Mouse (Mus musculus): ENCODE data around the gene Olfr301.

Gene Olfr301

GRCm38 (mm10) chr7:86403546-86403945 lies at the start of gene Olfr301:
Olfr301 (plus strand) TSS chr7:86403846.
- no peak for DNase-seq (ENCODE audit: low spot score)

- DNase-seq (ENCODE audit: low spot score): no peak
Measured at GRCm38 (mm10) chr7:86366828-86367227, 36.8 kb upstream of the Olfr301 start, which contains the start of gene Olfr305. Olfr305 (minus strand) TSS chr7:86366928.

GRCm38 (mm10) chr7:86385769-86386168 lies 17.9 kb upstream of the Olfr301 start:
- DNase-seq (ENCODE audit: low spot score): peak; percentile 4

DNA sequence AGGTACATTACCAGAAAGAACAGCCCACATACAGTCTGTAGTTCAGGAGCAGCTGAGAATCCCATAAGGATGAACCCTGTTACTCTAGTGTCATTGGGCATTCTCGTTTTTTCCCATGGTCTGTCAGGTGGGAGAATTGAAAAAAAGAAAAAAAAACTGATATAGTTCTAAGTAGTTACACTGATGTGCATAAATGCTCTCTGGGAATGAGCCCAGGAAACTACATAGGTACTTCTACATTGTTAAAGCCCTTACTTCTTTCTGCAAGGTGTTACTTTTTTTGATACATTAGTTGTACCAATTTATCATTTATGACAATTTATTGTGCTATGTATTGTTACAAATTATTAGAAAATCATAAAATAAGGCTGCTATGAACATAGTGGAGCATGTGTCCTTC lies 17.1 kb upstream of the Olfr301 start, which contains the start of gene Olfr304:
Gene Olfr304, minus strand, starts transcription at position 101 of the 400 bp plus-strand sequence.
- DNase-seq (ENCODE audit: low spot score): no peak

- no peak for DNase-seq (ENCODE audit: low spot score)
Measured at GRCm38 (mm10) chr7:86397689-86398088, 6.0 kb upstream of the Olfr301 start, which contains the start of gene Olfr303. Olfr303 (minus strand) TSS chr7:86397789.

DNA sequence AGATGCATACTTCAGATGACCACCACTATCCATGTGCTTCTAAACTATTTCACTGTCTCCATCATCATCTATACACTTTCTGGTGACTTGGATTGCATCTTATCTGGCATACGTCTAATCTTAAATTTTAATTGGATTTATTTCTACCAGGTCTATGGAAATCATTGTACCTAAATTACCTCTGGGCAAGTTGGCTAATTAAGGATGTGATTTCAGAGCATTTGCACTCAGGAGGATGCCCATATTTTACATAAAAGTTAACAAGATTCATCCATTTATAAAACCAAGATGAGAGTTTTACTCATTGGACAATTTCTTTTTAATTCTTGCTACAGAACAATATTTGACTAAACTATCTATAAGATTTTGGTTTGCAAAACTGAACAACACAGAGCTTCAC lies 56.0 kb downstream of the Olfr301 start, which contains the start of gene Olfr299:
Gene Olfr299, plus strand, starts transcription at position 301 of the 400 bp plus-strand sequence.
- DNase-seq (ENCODE audit: low spot score): no peak
